Comparison of ENCODE assay signal across 28 mouse cellular contexts in genomic region chr7:115506385-115506784, GRCm38 (mm10).
DNase-seq lines count a peak whose midpoint lies in the region; ATAC-seq and TF ChIP-seq lines count a peak whose summit lies in the region.
"Had no signal": no experiment of that assay in that cellular context is flagged by ENCODE, and none has a peak within 500 bp of the region (broad histone marks: within the 10 kb centered on the region; RNA-seq: fewer than 3 reads in every experiment).

No protein-coding gene starts in this region.

- H3K4me1 ChIP-seq in kidney, postnatal 0 days (replicated peaks; ENCODE audit: insufficient read depth, low read length), result 0 out of 2 replicates have a peak, but pooled peaks cover 3% of the 10 kb centered on the region
- no peaks in the 10 kb centered on the region for H3K4me1 ChIP-seq in forebrain, postnatal 0 days (ENCODE audit: insufficient read depth)

- H3K27me3 ChIP-seq in kidney, postnatal 0 days (ENCODE audit: insufficient read depth, low read length), result no peaks in the 10 kb centered on the region
- no peaks in the 10 kb centered on the region for H3K27me3 ChIP-seq in forebrain, postnatal 0 days (ENCODE audit: insufficient read depth, low read length)
- H3K27me3 ChIP-seq: CH12.LX; heart, embryonic 13.5 days; Patski had no signal

- H3K4me2 ChIP-seq in kidney, postnatal 0 days (ENCODE audit: low read length), result no peak overlapping the region
- H3K4me2 ChIP-seq in forebrain, postnatal 0 days (ENCODE audit: low read depth), result no peak overlapping the region
- H3K4me2 ChIP-seq: embryonic facial prominence, embryonic 12.5 days; embryonic facial prominence, embryonic 15.5 days; heart, embryonic 13.5 days; hindbrain, embryonic 14.5 days had no signal

- ATAC-seq in kidney, postnatal 0 days (replicated peaks; ENCODE audit: low FRiP score, low read depth), result no peak
- ATAC-seq in forebrain, postnatal 0 days, result no peak
- ATAC-seq: forebrain, embryonic 14.5 days; hindbrain, postnatal 0 days; inflammation-experienced regulatory T-cells, adult 6 months; intestine, embryonic 16.5 days; Patski had no signal

- H3K9ac ChIP-seq in kidney, postnatal 0 days (ENCODE audit: low read depth, low read length), result no peak overlapping the region
- no peak overlapping the region for H3K9ac ChIP-seq in forebrain, postnatal 0 days
- H3K9ac ChIP-seq: embryonic facial prominence, embryonic 12.5 days; embryonic facial prominence, embryonic 15.5 days; heart, embryonic 13.5 days; hindbrain, embryonic 14.5 days had no signal

- DNase-seq in gastrocnemius, adult 2 months, result peak; percentile 79
- no peak for DNase-seq in gastrocnemius, postnatal 4 days (ENCODE audit: low spot score in 2 of 2)
- peak; percentile 28 for DNase-seq in kidney, postnatal 0 days (ENCODE audit: low spot score)
- DNase-seq in kidney, postnatal 14 days, result no peak
- DNase-seq in gastrocnemius, postnatal 25 days, result peak; percentile 46
- no peak for DNase-seq in heart, adult 9 months (ENCODE audit: low spot score in 2 of 2)
- DNase-seq in forebrain, postnatal 0 days, result no peak
- DNase-seq: adrenal gland, postnatal 10 days; adrenal gland, postnatal 36 days; B cell, adult 2 months; cerebellum, adult 18-20 months; cerebellum, adult 9-10 months; cerebellum, postnatal 14 days; heart, adult 18-20 months; heart, postnatal 14 days; heart, postnatal 4 days had no signal

- no peaks in the 10 kb centered on the region for H3K36me3 ChIP-seq in kidney, postnatal 0 days (ENCODE audit: insufficient read depth, low read length)
- H3K36me3 ChIP-seq in forebrain, postnatal 0 days (ENCODE audit: insufficient read depth), result no peaks in the 10 kb centered on the region
- H3K36me3 ChIP-seq: embryonic facial prominence, embryonic 12.5 days; embryonic facial prominence, embryonic 15.5 days; heart, embryonic 10.5 days had no signal

- WGBS in kidney, postnatal 0 days, result 53% methylated on average over 6 of the region's 6 CpGs
- 81% methylated on average over 6 of the region's 6 CpGs for WGBS in forebrain, postnatal 0 days

- no peaks in the 10 kb centered on the region for H3K9me3 ChIP-seq in kidney, postnatal 0 days (replicated peaks; ENCODE audit: low read length)
- H3K9me3 ChIP-seq in forebrain, postnatal 0 days (ENCODE audit: low read length), result no peaks in the 10 kb centered on the region
- H3K9me3 ChIP-seq: embryonic facial prominence, embryonic 12.5 days; embryonic facial prominence, embryonic 15.5 days; G1E; heart, embryonic 10.5 days; heart, embryonic 13.5 days had no signal

- peak overlapping the region; percentile 13 for H3K4me3 ChIP-seq in gastrocnemius, adult 2 months
- H3K4me3 ChIP-seq in kidney, postnatal 0 days (replicated peaks; ENCODE audit: low read depth, low read length), result no peak overlapping the region
- no peak overlapping the region for H3K4me3 ChIP-seq in forebrain, postnatal 0 days (ENCODE audit: low read depth, low read length)
- H3K4me3 ChIP-seq: embryonic facial prominence, embryonic 12.5 days; embryonic facial prominence, embryonic 15.5 days; heart, embryonic 10.5 days; heart, embryonic 13.5 days had no signal

- intact Hi-C loops in gastrocnemius, adult 2 months (cut with DNase I), result no loop called here

- TF ChIP-seq CTCF in gastrocnemius, adult 2 months (IDR thresholded peaks at IDR 0.05), result no peak
- no peak for TF ChIP-seq CTCF in kidney, postnatal 0 days (IDR thresholded peaks at IDR 0.05; ENCODE audit: low read depth)
- no peak for TF ChIP-seq CTCF in forebrain, postnatal 0 days (IDR thresholded peaks at IDR 0.05; ENCODE audit: low read depth)

- H3K27ac ChIP-seq in gastrocnemius, adult 2 months, result peak overlapping the region; percentile 92
- no peak overlapping the region for H3K27ac ChIP-seq in kidney, postnatal 0 days
- no peak overlapping the region for H3K27ac ChIP-seq in forebrain, postnatal 0 days (ENCODE audit: low read depth, low read length)
- H3K27ac ChIP-seq: embryonic facial prominence, embryonic 12.5 days; embryonic facial prominence, embryonic 15.5 days; heart, embryonic 10.5 days; heart, embryonic 13.5 days; hindbrain, embryonic 14.5 days; hindbrain, postnatal 0 days had no signal

Comparison
In these comparisons a context has a peak if more than half of its experiments do, and no peak if none do; other contexts are left out.
1. DNase-seq: peak in gastrocnemius, adult 2 months (single experiment), kidney, postnatal 0 days (single experiment) and gastrocnemius, postnatal 25 days (single experiment); none in gastrocnemius, postnatal 4 days (0 of 2), kidney, postnatal 14 days (single experiment), heart, adult 9 months (0 of 2) and forebrain, postnatal 0 days (single experiment).